Mouse (Mus musculus) liver, postnatal 0 days (tissue): ENCODE data around the gene Vps52. TPM values are rescaled to one million over a fixed set of nuclear protein-coding genes. Genes with fewer than 3 reads are reported as not detected.

Source experiments
- ATAC-seq: fragments of 200-750 bp; cut with Nextera tagmentation; 2 replicates; pipeline ENCODE4 v1.8.0; 2017; ENCODE audit warnings: mild to moderate bottlenecking, moderate library complexity
- DNase-seq: peaks from one replicate; pipeline ENCODE4 v3.0.0-alpha.2; 2016
- H3K27ac ChIP-seq: fragments of 300-500 bp; sonication (generic); 2 replicates; pipeline ENCODE4 v1.5.1; 2014; ENCODE audit warnings: antibody characterized with exemption, moderate library complexity, mild to moderate bottlenecking, low read depth
- H3K27me3 ChIP-seq: fragments of 300-500 bp; sonication (generic); 2 replicates; pipeline ENCODE4 v1.6.1; 2014; ENCODE audit warnings: low read length, control low read depth, mixed read lengths; ENCODE audit not compliant: insufficient read depth
- H3K36me3 ChIP-seq: fragments of 300-500 bp; sonication (generic); replicated peaks from 2 replicates; pipeline ENCODE4 v1.6.1; 2014; ENCODE audit warnings: mild to moderate bottlenecking, control low read depth, low read length, moderate library complexity, mixed read lengths; ENCODE audit not compliant: insufficient read depth
- H3K4me1 ChIP-seq: fragments of 300-500 bp; sonication (generic); 2 replicates; pipeline ENCODE4 v1.6.1; 2014; ENCODE audit warnings: antibody characterized with exemption, mild to moderate bottlenecking, control low read depth; ENCODE audit not compliant: insufficient read depth
- H3K4me2 ChIP-seq: fragments of 300-500 bp; sonication (generic); 2 replicates; pipeline ENCODE4 v1.6.1; 2014; ENCODE audit warnings: low read depth, mild to moderate bottlenecking, low read length, moderate library complexity, mixed read lengths
- H3K4me3 ChIP-seq: fragments of 300-500 bp; sonication (generic); 2 replicates; pipeline ENCODE4 v1.5.1; 2014; ENCODE audit warnings: low read depth, low read length
- H3K9ac ChIP-seq: fragments of 300-500 bp; sonication (generic); replicated peaks from 2 replicates; pipeline ENCODE4 v1.6.1; 2014; ENCODE audit warnings: mild to moderate bottlenecking, moderate library complexity
- H3K9me3 ChIP-seq: fragments of 300-500 bp; sonication (generic); 2 replicates; pipeline ENCODE4 v1.6.1; 2016; ENCODE audit warnings: mild to moderate bottlenecking, control low read depth, low read length, mixed read lengths
- CTCF ChIP-seq: sonication (generic); IDR thresholded peaks from 2 replicates; pipeline ENCODE4 v1.5.1; 2016; ENCODE audit warnings: antibody characterized with exemption, low read depth
- EP300 ChIP-seq: IDR thresholded peaks from 2 replicates; pipeline ENCODE4 v1.6.1; 2016; ENCODE audit warnings: antibody characterized with exemption, low read depth, mild to moderate bottlenecking
- WGBS: fragments of 180-500 bp; shearing (Covaris S2); extraction: QIAGEN DNeasy Blood & Tissue Kit; methylation state at CpG from one replicate; pipeline ENCODE4 v1.1.7; 2014; ENCODE audit not compliant: insufficient replicate concordance; 5-methylcytosine and 5-hydroxymethylcytosine counted together
- polyA plus RNA-seq: library from polyadenylated mRNA; unstranded; fragments of >200 nt; fragmentation: Nextera tagmentation; extraction: Ambion mirVana; gene quantifications from 2 replicates; pipeline ENCODE4 v1.2.1, GENCODE M21; 2015

Vps52 gene
- polyA plus RNA-seq, 1 experiment from 2014 or later: 13.4 TPM

GRCm38 (mm10) chr17:33928251-33928947 lies 27.2 kb upstream of the Vps52 start:
- H3K4me3 ChIP-seq: peak overlapping the region; percentile 89
- ATAC-seq: no peak
- TF ChIP-seq EP300 (no peak), CTCF (no peak)
- H3K9me3 ChIP-seq: no peaks in the 10 kb centered on the region
- WGBS: 60% methylated on average over 21 of the region's 21 CpGs
- H3K4me2 ChIP-seq: peak overlapping the region; percentile 100
- peak overlapping the region; percentile 80 for H3K9ac ChIP-seq
- peaks cover 11% of the 10 kb centered on the region for H3K4me1 ChIP-seq
- H3K36me3 ChIP-seq: peaks cover 36% of the 10 kb centered on the region
- no peaks in the 10 kb centered on the region for H3K27me3 ChIP-seq
- H3K27ac ChIP-seq: no peak overlapping the region
- no peak for DNase-seq

- TF ChIP-seq CTCF (peak; percentile 43), EP300 (peak; percentile 58; the same call in 1 of the 2 replicates)
- Histone ChIP-seq H3K27ac (peak within 1 kb of the TSS; percentile 95), H3K4me3 (peak within 1 kb of the TSS; percentile 89), H3K4me2 (peak within 1 kb of the TSS; percentile 100), H3K4me1 (peaks cover 11% of the 10 kb centered on the region), H3K27me3 (no peaks in the 10 kb centered on the region), H3K9ac (peak within 1 kb of the TSS; percentile 80), H3K36me3 (peaks cover 41% of the 10 kb centered on the region), H3K9me3 (no peaks in the 10 kb centered on the region)
- ATAC-seq: peak; percentile 88
- peak; percentile 96 for DNase-seq
- under 1% methylated on average over 74 of the region's 80 CpGs for WGBS
Measured at GRCm38 (mm10) chr17:33929371-33930279, 26.0 kb upstream of the Vps52 start, which contains the start of gene Rgl2. Rgl2 (plus strand) TSS chr17:33929543.

DNA sequence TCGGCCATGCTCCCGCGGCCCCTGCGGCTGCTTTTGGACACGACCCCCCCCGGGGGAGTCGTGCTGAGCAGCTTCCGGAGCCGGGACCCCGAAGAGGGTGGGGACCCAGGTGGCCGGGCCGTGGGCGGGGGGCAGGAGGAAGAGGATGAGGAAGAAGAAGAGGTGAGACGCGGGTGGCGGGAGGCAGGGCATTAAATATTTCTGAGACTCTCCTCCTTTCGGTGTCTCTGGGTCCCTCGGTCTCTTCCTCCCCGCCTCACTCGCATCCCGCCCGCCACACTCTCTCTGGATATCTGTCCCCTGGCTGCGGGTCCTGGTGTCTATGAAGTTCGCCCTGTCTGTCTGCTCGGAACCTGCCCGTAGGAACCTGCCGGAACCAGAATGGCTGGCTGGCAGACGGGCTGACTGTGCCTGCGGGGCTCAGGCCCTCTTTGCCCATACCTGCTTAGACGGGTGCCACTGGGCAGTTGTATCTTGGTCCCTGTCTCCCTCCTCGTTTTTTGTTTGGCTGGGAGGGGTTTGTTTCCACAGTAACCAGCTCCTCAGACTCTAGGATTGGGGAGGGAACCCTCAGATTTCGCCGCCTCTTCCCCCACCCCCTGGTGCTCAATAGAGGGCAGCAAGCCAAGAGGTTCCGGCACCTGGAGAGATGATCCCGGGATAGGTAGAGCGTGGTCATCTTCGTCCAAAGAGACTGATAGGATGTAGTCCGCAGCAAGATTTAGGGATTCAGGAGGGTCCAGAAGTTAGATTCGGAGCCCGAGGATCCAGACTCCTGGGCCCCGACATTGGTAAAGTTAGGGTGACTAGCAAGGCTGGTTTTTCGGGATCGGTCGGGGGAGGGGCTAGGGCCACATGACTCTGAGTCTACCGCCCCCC lies 25.1 kb upstream of the Vps52 start:
- H3K4me1 ChIP-seq: peaks cover 11% of the 10 kb centered on the region
- TF ChIP-seq EP300 (no peak), CTCF (no peak)
- peak overlapping the region; percentile 95 for H3K27ac ChIP-seq
- WGBS: under 1% methylated on average over 39 of the region's 45 CpGs
- H3K27me3 ChIP-seq: no peaks in the 10 kb centered on the region
- peaks cover 37% of the 10 kb centered on the region for H3K36me3 ChIP-seq
- H3K9me3 ChIP-seq: no peaks in the 10 kb centered on the region
- peak overlapping the region; percentile 80 for H3K9ac ChIP-seq
- ATAC-seq (peak; percentile 14), DNase-seq (peak; percentile 79)
- H3K4me3 ChIP-seq: peak overlapping the region; percentile 89
- H3K4me2 ChIP-seq: peak overlapping the region; percentile 100

GRCm38 (mm10) chr17:33931159-33931866 lies 24.3 kb upstream of the Vps52 start:
- peaks cover 36% of the 10 kb centered on the region for H3K36me3 ChIP-seq
- DNase-seq: no peak
- ATAC-seq: no peak
- 55% methylated on average over 18 of the region's 18 CpGs for WGBS
- H3K27ac ChIP-seq: no peak overlapping the region; the same call in 1 of the 2 replicates
- H3K4me3 ChIP-seq: peak overlapping the region; percentile 89
- H3K4me2 ChIP-seq: peak overlapping the region; percentile 100
- no peaks in the 10 kb centered on the region for H3K9me3 ChIP-seq
- H3K9ac ChIP-seq: peak overlapping the region; percentile 80
- TF ChIP-seq CTCF (no peak), EP300 (no peak)
- H3K27me3 ChIP-seq: no peaks in the 10 kb centered on the region
- H3K4me1 ChIP-seq: peaks cover 11% of the 10 kb centered on the region

- no peak for TF ChIP-seq CTCF
- TF ChIP-seq EP300: no peak
- H3K4me1 ChIP-seq: peaks cover 11% of the 10 kb centered on the region
Measured at GRCm38 (mm10) chr17:33931947-33932346, 23.7 kb upstream of the Vps52 start.

More at GRCm38 (mm10) chr17:33931947-33932346, 23.7 kb upstream of the Vps52 start:
- Histone ChIP-seq H3K9me3 (no peaks in the 10 kb centered on the region), H3K27ac (no peak overlapping the region), H3K4me3 (no peak overlapping the region), H3K4me2 (no peak overlapping the region), H3K36me3 (peaks cover 35% of the 10 kb centered on the region), H3K27me3 (no peaks in the 10 kb centered on the region), H3K9ac (no peak overlapping the region)
- ATAC-seq (no peak), DNase-seq (no peak)
- 93% methylated on average over 11 of the region's 11 CpGs for WGBS
